Mouse (Mus musculus) left cerebral cortex, postnatal 36 days (tissue): ENCODE data around the gene Tha1. TPM values are rescaled to one million over a fixed set of nuclear protein-coding genes. Genes with fewer than 3 reads are reported as not detected.
"Not testable (repeated sequence)": the region's sequence is repeated elsewhere in the genome, so short reads cannot be mapped to it uniquely, and the experiment has no call there.

Source experiments
- DNase-seq, 2 experiments: peaks; one replicate each; pipeline ENCODE4 v3.0.0; 2021 to 2022; ENCODE audit warnings: low spot score in 2 of 2, mixed read lengths in 1 of 2
- intact Hi-C: fragments of 180-260 bp; cut with DNase I; formaldehyde crosslinking; loops from one replicate; pipeline ENCODE4 v1.15.1; 2025
- total RNA-seq, 2 experiments: library from RNA; stranded (reverse); gene quantifications; 2 replicates each; pipeline ENCODE4 v1.2.3; 2021

Gene Tha1
- total RNA-seq, 2 experiments from 2014 or later, result 3.4 to 7.2 TPM

DNA sequence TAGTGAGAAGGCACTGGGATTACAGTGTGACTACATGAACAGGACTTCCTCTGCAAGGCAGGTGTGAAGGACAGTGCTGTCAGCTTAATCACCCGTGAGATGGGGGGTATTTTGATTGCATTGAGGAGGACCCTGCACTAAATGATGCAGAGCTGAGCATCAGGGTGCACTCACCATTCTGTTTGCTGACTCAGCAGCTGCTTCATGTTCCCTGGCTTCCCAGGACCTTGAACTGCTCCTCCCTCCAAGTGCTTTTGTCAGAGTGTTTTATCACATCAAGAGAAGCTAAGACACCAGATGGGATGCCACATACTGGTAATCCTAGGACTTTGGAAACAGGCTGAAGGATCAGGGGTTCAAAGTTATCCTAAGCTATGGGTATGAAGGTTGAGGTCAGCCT lies 17.3 kb downstream of the Tha1 start:
- intact Hi-C loops, result no loop called here
- no peak for DNase-seq

DNA sequence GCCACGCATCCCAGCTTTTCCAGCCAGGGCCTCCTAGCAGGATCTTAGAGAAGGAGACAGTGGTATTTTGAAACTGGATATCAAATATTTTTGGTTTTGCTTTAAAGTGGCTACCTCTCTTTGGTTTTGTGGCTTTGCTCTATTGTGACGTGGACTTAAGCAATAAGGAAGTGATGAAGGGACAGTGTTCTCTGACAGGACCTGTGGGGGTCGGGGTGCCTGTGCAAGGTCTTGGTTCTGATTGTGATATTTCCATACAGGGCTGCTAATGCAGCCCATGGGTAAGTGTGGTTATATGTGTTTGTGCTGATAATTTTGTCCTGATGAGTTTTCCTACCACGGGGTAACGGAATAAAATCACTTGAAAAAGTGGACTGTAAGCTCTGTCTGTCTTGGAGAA lies 17.9 kb downstream of the Tha1 start:
- DNase-seq, result no peak
- intact Hi-C loops, result no loop called here

DNA sequence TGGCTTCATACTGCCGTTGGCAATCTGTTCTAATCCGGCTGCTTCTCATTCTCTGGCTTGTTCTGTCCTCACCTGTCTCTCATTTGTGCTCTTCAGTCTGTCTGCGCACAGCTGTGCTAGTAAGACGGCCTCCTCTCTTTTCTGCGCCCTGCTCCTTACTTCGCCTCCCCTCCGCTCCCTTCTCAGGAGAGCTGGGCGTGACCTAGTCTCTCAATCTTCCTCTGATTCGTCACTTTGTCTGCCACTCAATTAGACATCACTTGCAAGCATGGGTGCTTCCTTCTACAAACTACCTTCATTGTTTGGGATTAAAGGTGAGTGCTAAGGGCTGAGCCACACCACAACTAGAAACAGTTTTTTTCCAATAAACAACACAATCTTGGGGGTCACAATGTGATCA lies 19.0 kb downstream of the Tha1 start:
- DNase-seq, result no peak
- intact Hi-C loops, result no loop called here

DNA sequence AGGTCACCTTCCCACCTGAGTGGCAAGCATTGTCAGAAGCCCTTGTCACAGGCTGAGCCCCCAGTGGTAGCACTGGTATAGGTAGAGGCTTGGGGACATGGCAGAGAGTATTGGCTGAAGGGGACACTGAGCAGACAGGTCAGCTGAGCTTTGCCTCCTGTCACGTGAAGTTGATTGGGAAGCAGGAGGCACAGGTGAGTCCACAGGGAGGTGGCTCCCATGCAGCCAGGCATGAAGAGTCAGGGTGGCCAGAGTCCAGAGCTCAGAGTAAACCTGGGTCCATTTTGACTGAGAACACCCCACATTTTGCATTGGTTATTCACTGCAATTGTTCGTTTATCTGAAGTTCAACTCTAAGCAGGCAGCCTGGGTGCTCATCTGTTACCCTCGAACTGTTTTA lies 20.4 kb downstream of the Tha1 start:
- no peak for DNase-seq
- intact Hi-C loops, result no loop called here

DNA sequence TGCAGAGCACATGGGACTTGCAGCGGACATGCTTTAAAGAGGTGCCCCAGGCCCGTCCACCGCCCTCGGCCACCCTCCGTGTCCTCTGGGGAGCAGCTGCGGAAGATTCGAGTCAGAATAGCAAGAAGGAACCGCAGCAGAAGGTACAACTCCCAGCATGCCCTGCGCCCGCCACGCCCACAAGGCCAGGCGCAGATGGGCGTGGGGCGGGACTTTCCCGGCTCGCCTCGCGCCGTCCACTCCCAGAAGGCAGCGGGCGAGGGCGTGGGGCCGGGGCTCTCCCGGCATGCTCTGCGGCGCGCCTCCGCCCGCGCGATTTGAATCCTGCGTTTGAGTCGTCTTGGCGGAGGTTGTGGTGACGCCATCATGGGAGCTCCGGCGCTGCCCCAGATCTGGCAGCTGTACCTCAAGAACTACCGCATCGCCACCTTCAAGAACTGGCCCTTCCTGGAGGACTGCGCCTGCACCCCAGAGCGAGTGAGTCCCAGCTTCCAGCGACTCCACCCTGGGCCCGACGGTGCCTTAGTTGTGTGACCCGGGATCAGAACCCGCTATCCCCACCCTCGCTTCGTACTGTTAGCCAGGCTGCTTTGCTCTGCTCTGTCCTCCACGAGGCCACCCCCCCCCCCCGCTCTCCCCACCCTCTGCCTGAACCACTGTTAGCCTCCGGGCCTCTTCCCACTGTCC lies 24.2 kb downstream of the Tha1 start, which contains the start of gene Birc5:
Birc5 (plus strand) TSS at position 267 of the 687 bp plus-strand sequence.
- peak; percentile 93 to 97 for DNase-seq
- intact Hi-C loops, result no loop called here

DNA sequence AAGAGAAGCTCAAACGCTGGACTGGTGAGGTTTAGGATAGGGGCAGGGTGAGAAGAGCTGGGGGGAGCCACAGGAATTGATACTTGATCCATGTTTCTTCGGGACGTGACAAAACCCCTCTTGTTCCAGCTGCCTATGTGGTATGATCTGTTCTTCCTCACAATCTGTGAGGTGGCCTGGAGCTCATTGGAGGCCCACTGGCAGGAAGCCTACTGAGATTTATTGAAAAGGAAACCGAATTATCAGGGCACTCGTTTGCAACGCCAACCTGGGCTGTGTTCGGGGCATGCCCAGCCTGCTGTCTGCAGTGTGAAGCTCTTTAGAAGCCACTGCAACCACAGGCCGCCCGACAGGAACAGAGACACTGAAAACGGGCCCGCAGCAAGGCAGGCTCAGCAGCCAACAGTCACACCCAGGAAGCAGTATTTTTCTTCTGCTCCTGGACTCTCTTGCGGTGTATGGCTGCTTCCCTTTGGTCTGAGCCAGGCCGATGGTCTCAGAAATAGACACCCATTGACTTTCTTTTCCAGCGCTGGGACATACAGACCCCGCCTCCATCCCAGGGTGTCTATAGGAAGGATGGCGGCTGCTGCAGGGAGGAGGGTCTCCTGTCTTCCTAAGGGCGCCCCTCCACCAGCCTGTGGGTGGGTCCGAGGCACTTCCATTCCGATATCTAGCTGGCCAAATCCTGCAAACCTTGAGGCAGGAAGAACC lies 24.9 kb downstream of the Tha1 start:
- no peak for DNase-seq
- intact Hi-C loops, result no loop called here

DNA sequence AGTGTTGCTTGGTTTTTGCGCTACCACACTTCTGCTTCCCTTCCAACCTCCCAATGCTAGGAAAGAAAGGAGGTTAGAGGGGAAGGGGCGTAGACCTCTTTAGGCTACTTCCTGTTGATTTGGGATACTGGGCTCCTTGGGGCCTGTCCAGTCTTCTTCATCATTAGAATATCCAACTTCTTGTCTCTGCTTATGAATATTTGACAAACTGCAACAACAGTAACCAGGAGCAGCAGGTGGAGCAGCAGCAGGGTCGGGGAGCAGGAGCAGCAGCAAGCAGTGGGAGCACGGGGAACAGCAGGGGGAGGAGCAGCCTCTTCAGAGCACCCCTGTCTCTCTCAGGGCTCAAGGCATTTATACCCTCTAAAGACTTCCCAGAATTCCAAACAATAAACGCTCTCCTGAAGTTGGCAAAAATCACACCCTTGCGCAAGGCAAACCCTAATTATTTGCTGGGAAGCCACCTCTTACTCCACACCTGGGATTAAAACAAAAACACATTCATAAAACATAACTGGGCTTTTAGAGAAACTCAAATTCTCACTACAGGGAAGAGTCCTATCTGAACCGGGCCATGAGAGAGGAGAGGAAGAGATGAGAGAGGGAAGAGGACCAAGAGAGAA lies 25.6 kb downstream of the Tha1 start:
- intact Hi-C loops, result no loop called here
- DNase-seq, result no peak

DNA sequence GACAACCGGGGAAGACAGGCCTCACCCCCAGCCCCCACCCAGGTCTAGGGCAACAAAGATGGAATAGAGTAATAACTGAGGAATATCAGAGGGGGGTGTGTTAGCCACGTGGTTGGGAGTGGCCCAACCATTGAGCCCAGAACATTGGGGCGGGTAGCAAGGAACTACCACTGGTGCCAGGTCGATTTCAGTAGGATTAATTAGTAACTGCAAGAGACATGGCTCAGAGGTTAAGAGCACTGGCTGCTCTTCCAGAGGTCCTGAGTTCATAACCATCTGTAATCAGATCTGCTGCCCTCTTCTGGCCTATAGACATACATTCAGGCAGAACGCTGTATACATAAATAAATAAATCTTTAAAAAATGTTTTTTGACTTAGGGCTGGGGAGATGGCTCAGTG lies 26.6 kb downstream of the Tha1 start:
- intact Hi-C loops, result no loop called here
- DNase-seq, result no peak

DNA sequence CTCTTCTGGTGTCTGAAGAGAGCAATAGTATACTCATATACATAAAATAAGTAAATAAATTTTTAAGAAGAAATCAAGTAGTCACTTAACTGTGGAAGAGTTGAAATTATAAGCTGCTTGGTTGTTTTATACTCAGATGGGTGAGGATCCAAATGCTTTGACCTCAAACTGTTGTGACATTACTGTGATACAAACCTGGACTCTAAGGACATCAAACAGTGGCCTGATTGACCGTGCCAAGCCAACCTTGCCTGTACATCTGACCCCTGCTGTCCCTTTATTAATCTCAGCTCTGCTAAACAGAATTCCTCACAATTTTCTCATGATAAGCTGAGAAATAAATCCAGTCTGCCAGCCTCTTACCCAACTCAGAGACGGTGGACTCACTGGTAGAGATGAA lies 27.6 kb downstream of the Tha1 start:
- DNase-seq, result no peak
- intact Hi-C loops, result no loop called here

DNA sequence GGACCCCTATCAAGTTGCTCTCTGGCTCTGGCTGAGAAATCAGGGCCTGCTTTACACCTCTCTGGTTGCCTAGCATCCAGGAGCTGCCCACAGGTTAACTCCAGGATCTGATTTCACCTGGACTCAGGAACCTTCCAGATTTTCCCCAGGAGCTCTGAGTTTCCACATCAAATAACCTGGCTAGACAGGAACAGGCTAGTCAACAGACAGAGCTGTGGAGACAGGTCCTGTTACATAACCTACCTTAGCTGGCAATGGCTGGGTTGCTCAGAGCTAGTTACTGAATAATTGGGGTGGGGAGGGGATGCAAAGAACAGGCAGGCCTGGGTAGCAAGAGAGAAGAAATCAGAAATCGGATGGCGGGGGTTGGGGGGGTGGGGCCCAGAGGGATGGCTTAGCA lies 28.3 kb downstream of the Tha1 start:
- intact Hi-C loops, result no loop called here
- no peak for DNase-seq

DNA sequence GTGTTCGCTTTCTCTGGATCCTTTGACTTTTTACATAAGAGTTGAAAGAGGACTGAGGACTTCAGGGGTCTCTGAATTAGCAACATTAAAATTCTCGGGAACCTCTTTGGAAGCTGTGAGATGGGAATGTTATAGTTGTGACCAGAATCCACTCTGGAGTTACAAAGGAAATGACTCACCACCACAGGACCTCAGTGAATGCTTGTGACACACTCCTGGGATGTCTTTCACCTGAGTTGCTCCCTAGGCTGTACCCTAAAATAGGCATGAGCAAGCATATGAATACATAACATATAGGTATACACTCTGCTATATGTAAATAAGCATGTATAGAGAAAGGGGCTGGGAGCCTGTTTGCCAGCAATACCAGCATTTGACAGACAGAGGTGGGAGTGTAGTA lies 29.8 kb downstream of the Tha1 start:
- intact Hi-C loops, result no loop called here
- DNase-seq, result no peak

DNA sequence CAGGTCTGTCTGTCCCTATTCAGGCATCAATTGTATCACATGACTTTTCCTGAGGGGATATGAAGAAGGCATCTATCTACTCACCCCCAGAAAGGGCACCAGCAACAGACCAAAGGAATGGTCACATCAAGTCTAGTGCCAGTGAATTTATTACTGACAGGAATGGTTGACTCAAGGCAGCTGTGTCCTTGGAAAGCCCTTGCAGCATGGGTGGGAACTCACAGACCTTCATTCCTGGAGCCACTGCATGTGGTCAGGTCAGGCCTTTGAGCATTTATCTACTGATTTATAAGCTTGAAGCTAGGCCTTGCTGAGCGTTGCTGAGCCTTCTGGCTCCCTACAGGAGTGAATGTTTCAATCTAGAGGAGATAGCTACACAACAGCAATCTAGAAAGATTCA lies 32.4 kb downstream of the Tha1 start:
- no peak for DNase-seq

DNA sequence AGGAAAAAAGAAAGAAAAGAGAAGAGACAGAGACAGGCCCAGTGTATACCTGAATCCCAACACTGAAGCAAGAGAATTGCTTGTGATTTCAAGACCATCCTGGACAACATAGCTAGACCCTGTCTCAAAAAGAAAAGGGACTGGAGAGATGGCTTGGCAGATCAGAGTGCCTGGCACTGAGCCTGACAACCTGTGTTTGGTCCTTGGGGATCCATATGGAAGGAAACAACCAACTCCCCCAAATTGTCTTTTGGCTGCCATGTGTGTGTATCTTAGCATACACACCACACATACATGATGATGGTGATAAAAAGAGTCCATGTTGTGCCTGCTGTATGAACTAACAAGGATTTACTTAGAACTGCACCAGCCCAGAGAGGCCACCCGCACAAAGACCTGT lies 34.3 kb downstream of the Tha1 start:
- no peak for DNase-seq
- intact Hi-C loops, result no loop called here

More for the DNA sequence above, 32.4 kb downstream of the Tha1 start:
- intact Hi-C loops, result no loop called here

DNA sequence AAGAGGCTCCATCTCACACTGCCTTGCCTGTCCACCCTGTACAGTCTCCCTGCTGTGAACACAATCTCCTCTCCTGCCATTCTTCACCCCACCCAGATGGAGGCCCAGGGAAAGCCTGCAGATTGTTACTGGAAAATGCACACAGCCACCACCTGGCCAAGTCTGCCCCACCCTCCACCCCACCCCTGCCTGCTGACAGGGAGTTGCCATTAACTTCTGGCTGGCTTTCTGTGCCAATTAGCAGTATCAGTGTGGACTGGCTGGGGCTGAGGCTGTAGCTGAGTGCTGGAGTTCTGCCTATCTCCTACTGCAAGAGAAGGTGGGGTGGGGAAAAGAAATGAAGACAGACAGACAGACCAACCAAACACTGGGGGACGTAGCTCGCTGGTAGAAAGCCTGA lies 34.7 kb downstream of the Tha1 start:
- no peak for DNase-seq
- intact Hi-C loops, result no loop called here

DNA sequence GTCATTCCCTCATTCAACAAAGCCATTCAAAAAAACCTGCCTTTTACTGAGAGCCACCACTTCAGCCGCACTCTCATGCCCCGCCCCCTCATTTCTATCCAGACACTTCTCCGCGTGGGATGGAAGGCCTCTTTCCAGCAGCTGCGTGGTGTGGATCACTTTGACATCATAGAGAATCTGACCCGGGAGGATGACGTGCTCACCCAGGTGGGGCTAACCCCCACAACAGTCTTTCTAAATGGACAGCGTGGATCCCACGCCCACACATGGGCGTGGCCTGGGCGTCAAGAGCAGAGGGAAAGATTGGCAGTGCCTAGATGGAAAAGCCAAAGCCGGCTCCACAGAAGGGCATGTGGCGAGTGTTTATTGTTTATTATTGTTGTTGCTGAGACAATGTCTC lies 37.0 kb downstream of the Tha1 start:
- intact Hi-C loops, result no loop called here

DNA sequence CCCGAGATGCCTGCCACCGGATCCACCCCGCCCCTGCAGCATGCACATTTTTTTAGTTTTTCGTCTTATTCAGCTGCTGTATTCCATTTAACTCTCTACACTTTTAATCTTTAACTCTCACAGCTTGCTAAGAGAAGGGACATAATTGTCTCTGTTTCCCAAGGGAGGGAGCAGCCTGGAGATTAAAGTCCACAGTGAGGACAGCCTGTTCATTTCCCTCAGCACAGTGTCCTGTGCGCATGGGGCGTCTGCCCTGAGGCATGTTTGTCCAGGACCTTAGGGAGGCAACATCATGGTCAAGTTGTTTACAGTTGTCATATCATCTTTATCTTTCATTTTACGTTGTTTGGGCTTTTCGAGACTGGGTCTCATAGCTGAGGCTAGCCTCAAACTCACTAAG lies 39.2 kb downstream of the Tha1 start:
- intact Hi-C loops, result no loop called here
- DNase-seq, result no peak

More for the DNA sequence above, 37.0 kb downstream of the Tha1 start:
- DNase-seq, result peak; percentile 55 to 58

DNA sequence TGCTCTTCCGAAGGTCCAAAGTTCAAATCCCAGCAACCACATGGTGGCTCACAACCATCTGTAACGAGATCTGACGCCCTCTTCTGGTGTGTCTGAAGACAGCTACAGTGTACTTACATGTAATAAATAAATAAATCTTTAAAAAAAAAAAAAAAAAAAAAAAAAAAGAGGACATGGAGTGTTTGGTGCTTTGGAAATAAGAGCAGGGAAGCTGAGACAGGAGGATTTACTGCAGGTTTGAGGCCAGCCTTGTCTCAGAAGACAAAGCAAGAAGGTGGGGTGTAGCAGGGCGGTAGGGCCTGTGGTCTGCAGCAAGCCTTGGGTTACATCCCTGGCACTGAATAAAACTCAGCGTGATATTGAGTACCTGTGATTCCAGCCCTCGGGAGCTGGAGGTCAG lies 39.8 kb downstream of the Tha1 start:
- intact Hi-C loops, DNase-seq: not testable (repeated sequence)

DNA sequence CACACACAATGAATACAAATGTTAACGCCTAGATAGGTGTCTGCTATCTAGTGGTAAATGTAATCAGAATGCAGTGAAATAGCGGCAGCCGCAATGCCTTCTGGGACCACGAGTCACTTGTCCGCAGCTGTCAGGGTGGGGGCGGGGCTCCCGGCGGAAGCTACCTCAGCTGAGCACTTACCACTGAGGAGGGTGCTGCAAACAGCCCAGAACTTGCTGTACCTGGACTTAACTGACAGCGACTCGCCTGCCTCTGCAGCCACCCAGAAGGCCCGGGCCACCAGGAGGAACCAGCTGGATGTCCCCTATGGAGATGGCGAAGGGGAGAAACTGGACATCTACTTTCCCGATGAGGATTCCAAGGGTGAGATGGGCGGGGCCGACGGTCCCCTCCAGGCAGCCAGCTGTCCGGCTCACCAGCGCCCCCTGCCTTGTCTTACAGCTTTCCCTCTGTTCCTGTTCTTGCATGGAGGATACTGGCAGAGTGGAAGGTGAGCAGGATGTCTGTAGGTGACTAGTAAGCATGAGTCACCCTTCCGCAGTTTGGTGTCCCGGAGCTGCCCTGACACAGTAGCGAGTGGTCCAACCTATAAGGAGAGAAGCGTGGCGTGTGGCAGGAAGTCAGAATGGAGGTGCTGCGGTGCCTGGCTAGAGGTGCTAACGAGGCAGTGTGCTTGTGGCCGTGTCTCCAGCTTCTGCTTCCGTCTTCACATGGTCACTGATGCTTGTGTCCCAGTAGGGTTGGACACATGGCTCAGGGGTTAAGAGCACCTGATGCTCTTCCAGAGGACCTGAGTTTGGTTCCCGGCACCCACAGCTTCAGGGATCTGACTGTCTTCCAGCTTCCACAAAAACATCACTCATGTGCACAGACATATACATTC lies 41.0 kb downstream of the Tha1 start:
- intact Hi-C loops, result no loop called here
- DNase-seq, result peak; percentile 59 to 68

DNA sequence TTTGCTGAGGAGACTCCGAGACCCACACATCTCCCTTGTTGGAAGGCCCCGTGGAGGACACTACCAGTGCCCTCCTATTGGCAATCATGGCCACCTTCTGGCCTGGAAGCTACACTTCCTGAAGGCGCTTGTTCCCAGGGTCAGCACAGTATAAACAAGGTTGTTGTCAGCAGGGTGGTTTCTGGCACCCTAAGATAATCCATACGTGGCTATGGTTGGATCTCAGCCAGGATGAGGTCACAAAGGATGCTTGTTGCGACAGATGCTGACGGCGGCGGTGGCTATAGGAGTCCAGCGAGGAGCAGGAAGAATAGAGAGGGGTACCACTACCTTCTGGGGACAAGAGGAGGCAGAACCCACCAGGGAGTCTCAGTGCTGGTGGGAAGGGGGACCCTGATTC lies 42.9 kb downstream of the Tha1 start:
- intact Hi-C loops, result no loop called here
- DNase-seq, result no peak

DNA sequence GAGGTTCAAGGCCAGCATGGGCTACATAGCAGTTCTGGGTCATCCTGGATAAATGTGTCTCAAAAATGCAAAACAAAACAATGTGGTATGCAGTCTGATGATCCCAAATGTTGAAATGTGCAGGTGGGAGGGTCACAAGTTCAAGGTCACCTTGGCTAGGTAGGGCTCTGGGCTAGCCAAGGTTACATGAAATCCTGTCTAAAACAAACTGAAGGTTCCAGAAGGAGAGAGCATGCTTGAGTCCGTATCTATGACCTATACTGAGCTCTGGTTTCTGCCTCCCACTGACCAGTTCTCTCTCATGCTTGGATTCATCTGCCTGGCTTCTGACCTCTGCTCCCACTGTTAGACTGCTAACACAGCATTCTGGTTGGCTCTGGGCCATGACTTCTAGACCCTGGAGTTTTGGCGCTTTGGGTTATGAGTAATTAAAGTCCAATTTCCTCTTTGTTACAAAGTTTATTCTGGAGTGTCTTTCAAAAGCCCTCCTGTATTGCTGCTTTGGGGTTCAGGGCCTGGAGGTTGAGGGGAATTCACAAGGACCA lies 43.5 kb downstream of the Tha1 start:
- no peak for DNase-seq
- intact Hi-C loops, result loop anchor here (5.0 to 10.0 kb wide), 2 partner anchors 37 to 595 kb away; no protein-coding TSS in a partner anchor
